Mouse (Mus musculus): ENCODE measurements around the gene Akap12.

- TF ChIP-seq TAL1 (IDR thresholded peaks at IDR 0.05; ENCODE audit: low read length) (no peak), GATA1 (IDR thresholded peaks at IDR 0.05; ENCODE audit: low read length) (no peak)
Measured at GRCm38 (mm10) chr10:4230563-4231359, 35.4 kb upstream of the Akap12 start.

Data from erythroblast, embryonic 14.5 days (primary cell).